Mouse (Mus musculus) heart, adult 2 months (tissue): ENCODE measurements around the gene Yif1a.

Source experiments
- CTCF ChIP-seq: fragments of 200-600 bp; IDR thresholded peaks from 2 replicates; pipeline ENCODE4 v1.8.1; 2022; ENCODE audit warnings: antibody characterized with exemption, mild to moderate bottlenecking, moderate library complexity
- EP300 ChIP-seq: fragments of 200-500 bp; IDR thresholded peaks from 2 replicates; pipeline ENCODE4 v1.6.1; 2011; ENCODE audit warnings: low read depth, low read length, control low read depth; ENCODE audit not compliant: insufficient read depth

GRCm38 (mm10) chr19:5060365-5061330 is 27.7 kb upstream of the Yif1a start:
- TF ChIP-seq CTCF (no peak), EP300 (no peak)
